Mouse (Mus musculus) liver, embryonic 12.5 days (tissue): ENCODE data around the gene Rsph14. TPM values are rescaled to one million over a fixed set of nuclear protein-coding genes. Genes with fewer than 3 reads are reported as not detected.

ENCODE experiments used
- ATAC-seq: fragments of 200-750 bp; cut with Nextera tagmentation; 2 replicates; pipeline ENCODE4 v1.8.0; 2017; ENCODE audit warnings: moderate number of reproducible peaks, mild to moderate bottlenecking, moderate library complexity
- H3K27ac ChIP-seq: fragments of 300-500 bp; sonication (generic); 2 replicates; pipeline ENCODE4 v1.5.1; 2016; ENCODE audit warnings: mild to moderate bottlenecking
- H3K27me3 ChIP-seq: fragments of 300-500 bp; sonication (generic); replicated peaks from 2 replicates; pipeline ENCODE4 v1.6.1; 2016; ENCODE audit warnings: mild to moderate bottlenecking, moderate library complexity
- H3K36me3 ChIP-seq: fragments of 300-500 bp; sonication (generic); 2 replicates; pipeline ENCODE4 v1.6.1; 2016; ENCODE audit warnings: mild to moderate bottlenecking, moderate library complexity
- H3K4me1 ChIP-seq: fragments of 300-500 bp; sonication (generic); 2 replicates; pipeline ENCODE4 v1.6.1; 2016
- H3K4me2 ChIP-seq: fragments of 300-500 bp; sonication (generic); 2 replicates; pipeline ENCODE4 v1.6.1; 2016; ENCODE audit warnings: mild to moderate bottlenecking, moderate library complexity
- H3K4me3 ChIP-seq: fragments of 300-500 bp; sonication (generic); 2 replicates; pipeline ENCODE4 v1.5.1; 2016; ENCODE audit warnings: mild to moderate bottlenecking, moderate library complexity
- H3K9ac ChIP-seq: fragments of 300-500 bp; sonication (generic); 2 replicates; pipeline ENCODE4 v1.6.1; 2016; ENCODE audit warnings: mild to moderate bottlenecking, moderate library complexity
- H3K9me3 ChIP-seq: fragments of 300-500 bp; sonication (generic); replicated peaks from 2 replicates; pipeline ENCODE4 v1.6.1; 2016; ENCODE audit warnings: mild to moderate bottlenecking, moderate library complexity
- WGBS: fragments of 180-500 bp; shearing (Covaris S2); methylation state at CpG from one replicate; pipeline ENCODE4 v1.1.7; 2016; ENCODE audit not compliant: insufficient replicate concordance; 5-methylcytosine and 5-hydroxymethylcytosine counted together
- polyA plus RNA-seq: library from polyadenylated mRNA; unstranded; fragments of >200 nt; fragmentation: Nextera tagmentation; extraction: Ambion mirVana; gene quantifications from 2 replicates; pipeline ENCODE4 v1.2.1, GENCODE M21; 2016

Gene Rsph14
- polyA plus RNA-seq, 1 experiment from 2014 or later, result 0.08 TPM

- 0 out of 2 replicates have a peak, but pooled peaks cover 11% of the 10 kb centered on the region for H3K27me3 ChIP-seq
- no peaks in the 10 kb centered on the region for H3K36me3 ChIP-seq
- no peak overlapping the region for H3K4me2 ChIP-seq
- no peak overlapping the region for H3K27ac ChIP-seq
- no peak for ATAC-seq
- no peaks in the 10 kb centered on the region for H3K9me3 ChIP-seq
- no peak overlapping the region for H3K9ac ChIP-seq
- H3K4me3 ChIP-seq, result no peak overlapping the region
- 46% methylated on average over 9 of the region's 9 CpGs for WGBS
- no peaks in the 10 kb centered on the region for H3K4me1 ChIP-seq
Measured at GRCm38 (mm10) chr10:74952830-74953443, 79.4 kb downstream of the Rsph14 start.

- Histone ChIP-seq H3K27ac (no peak overlapping the region), H3K27me3 (no peaks in the 10 kb centered on the region), H3K9ac (no peak overlapping the region), H3K4me3 (no peak overlapping the region), H3K36me3 (no peaks in the 10 kb centered on the region), H3K4me1 (no peaks in the 10 kb centered on the region), H3K9me3 (no peaks in the 10 kb centered on the region), H3K4me2 (no peak overlapping the region)
- WGBS, result 78% methylated on average over 1 of the region's 1 CpGs
- ATAC-seq, result no peak
Measured at GRCm38 (mm10) chr10:74940795-74941194, 91.6 kb downstream of the Rsph14 start.

GRCm38 (mm10) chr10:74939300-74939699 lies 93.1 kb downstream of the Rsph14 start:
- H3K27me3 ChIP-seq, result no peaks in the 10 kb centered on the region

GRCm38 (mm10) chr10:74938410-74938809 lies 94.0 kb downstream of the Rsph14 start:
- Histone ChIP-seq H3K27ac (no peak overlapping the region), H3K9ac (no peak overlapping the region), H3K4me2 (no peak overlapping the region), H3K4me1 (no peaks in the 10 kb centered on the region), H3K4me3 (no peak overlapping the region), H3K27me3 (no peaks in the 10 kb centered on the region), H3K36me3 (no peaks in the 10 kb centered on the region), H3K9me3 (no peaks in the 10 kb centered on the region)
- no peak for ATAC-seq
- WGBS, result 51% methylated on average over 5 of the region's 5 CpGs

More at GRCm38 (mm10) chr10:74939300-74939699, 93.1 kb downstream of the Rsph14 start:
- no peak for ATAC-seq
- no peaks in the 10 kb centered on the region for H3K36me3 ChIP-seq
- H3K9me3 ChIP-seq, result no peaks in the 10 kb centered on the region
- H3K4me2 ChIP-seq, result no peak overlapping the region
- H3K4me3 ChIP-seq, result no peak overlapping the region
- WGBS, result 52% methylated on average over 3 of the region's 3 CpGs
- no peak overlapping the region for H3K9ac ChIP-seq
- H3K27ac ChIP-seq, result no peak overlapping the region
- H3K4me1 ChIP-seq, result no peaks in the 10 kb centered on the region

GRCm38 (mm10) chr10:74937003-74937790 lies 95.2 kb downstream of the Rsph14 start:
- Histone ChIP-seq H3K27ac (no peak overlapping the region), H3K4me2 (no peak overlapping the region), H3K4me1 (no peaks in the 10 kb centered on the region), H3K27me3 (no peaks in the 10 kb centered on the region), H3K36me3 (no peaks in the 10 kb centered on the region), H3K9ac (no peak overlapping the region), H3K4me3 (no peak overlapping the region), H3K9me3 (no peaks in the 10 kb centered on the region)
- ATAC-seq, result peak; percentile 29
- WGBS, result 66% methylated on average over 10 of the region's 10 CpGs

- 21% methylated on average over 6 of the region's 6 CpGs for WGBS
- H3K4me1 ChIP-seq, result no peaks in the 10 kb centered on the region
- H3K9ac ChIP-seq, result no peak overlapping the region
- no peaks in the 10 kb centered on the region; the same call in 1 of the 2 replicates for H3K27me3 ChIP-seq
- no peak overlapping the region for H3K4me3 ChIP-seq
- no peak overlapping the region for H3K4me2 ChIP-seq
- H3K27ac ChIP-seq, result no peak overlapping the region
- ATAC-seq, result no peak
- no peaks in the 10 kb centered on the region for H3K9me3 ChIP-seq
- no peaks in the 10 kb centered on the region for H3K36me3 ChIP-seq
Measured at GRCm38 (mm10) chr10:74935016-74935415, 97.4 kb downstream of the Rsph14 start.

- H3K4me2 ChIP-seq, result no peak overlapping the region
- H3K9ac ChIP-seq, result no peak overlapping the region
- no peak overlapping the region for H3K4me3 ChIP-seq
- 51% methylated on average over 12 of the region's 12 CpGs for WGBS
- H3K9me3 ChIP-seq, result no peaks in the 10 kb centered on the region
- no peaks in the 10 kb centered on the region for H3K4me1 ChIP-seq
- ATAC-seq, result no peak
- H3K27me3 ChIP-seq, result no peaks in the 10 kb centered on the region; the same call in 1 of the 2 replicates
- no peaks in the 10 kb centered on the region for H3K36me3 ChIP-seq
- no peak overlapping the region for H3K27ac ChIP-seq
Measured at GRCm38 (mm10) chr10:74934521-74934920, 97.9 kb downstream of the Rsph14 start.

GRCm38 (mm10) chr10:74933548-74934190 lies 98.7 kb downstream of the Rsph14 start:
- H3K4me3 ChIP-seq, result no peak overlapping the region
- no peak overlapping the region for H3K4me2 ChIP-seq
- 76% methylated on average over 19 of the region's 19 CpGs for WGBS
- H3K27me3 ChIP-seq, result no peaks in the 10 kb centered on the region; the same call in 1 of the 2 replicates
- no peak overlapping the region for H3K27ac ChIP-seq
- no peaks in the 10 kb centered on the region for H3K4me1 ChIP-seq
- no peaks in the 10 kb centered on the region for H3K36me3 ChIP-seq
- no peaks in the 10 kb centered on the region for H3K9me3 ChIP-seq
- no peak for ATAC-seq
- H3K9ac ChIP-seq, result no peak overlapping the region

- Histone ChIP-seq H3K9me3 (no peaks in the 10 kb centered on the region), H3K36me3 (no peaks in the 10 kb centered on the region), H3K4me1 (no peaks in the 10 kb centered on the region), H3K27ac (no peak overlapping the region), H3K9ac (no peak overlapping the region), H3K4me2 (no peak overlapping the region), H3K27me3 (no peaks in the 10 kb centered on the region; the same call in 1 of the 2 replicates), H3K4me3 (no peak overlapping the region)
- ATAC-seq, result no peak
- WGBS, result 60% methylated on average over 6 of the region's 6 CpGs
Measured at GRCm38 (mm10) chr10:74932487-74932886, 99.9 kb downstream of the Rsph14 start.

GRCm38 (mm10) chr10:74931631-74932030 lies 100.8 kb downstream of the Rsph14 start:
- Histone ChIP-seq H3K4me1 (no peaks in the 10 kb centered on the region), H3K4me3 (no peak overlapping the region), H3K4me2 (no peak overlapping the region), H3K9me3 (no peaks in the 10 kb centered on the region), H3K27ac (no peak overlapping the region), H3K36me3 (no peaks in the 10 kb centered on the region), H3K9ac (no peak overlapping the region), H3K27me3 (no peaks in the 10 kb centered on the region; the same call in 1 of the 2 replicates)
- 53% methylated on average over 6 of the region's 6 CpGs for WGBS
- no peak for ATAC-seq

GRCm38 (mm10) chr10:74930541-74930940 lies 101.8 kb downstream of the Rsph14 start:
- Histone ChIP-seq H3K9ac (no peak overlapping the region), H3K27ac (no peak overlapping the region), H3K4me3 (no peak overlapping the region), H3K4me1 (no peaks in the 10 kb centered on the region), H3K27me3 (no peaks in the 10 kb centered on the region; the same call in 1 of the 2 replicates), H3K36me3 (no peaks in the 10 kb centered on the region), H3K4me2 (no peak overlapping the region), H3K9me3 (no peaks in the 10 kb centered on the region)
- ATAC-seq, result no peak
- WGBS, result 66% methylated on average over 3 of the region's 3 CpGs

GRCm38 (mm10) chr10:74929578-74929977 lies 102.8 kb downstream of the Rsph14 start:
- no peak for ATAC-seq
- H3K27ac ChIP-seq, result no peak overlapping the region
- no peaks in the 10 kb centered on the region for H3K36me3 ChIP-seq
- no peak overlapping the region for H3K4me2 ChIP-seq
- H3K9ac ChIP-seq, result no peak overlapping the region
- H3K27me3 ChIP-seq, result no peaks in the 10 kb centered on the region; the same call in 1 of the 2 replicates
- WGBS, result 52% methylated on average over 6 of the region's 6 CpGs
- H3K9me3 ChIP-seq, result no peaks in the 10 kb centered on the region
- no peak overlapping the region for H3K4me3 ChIP-seq
- 0 out of 2 replicates have a peak, but pooled peaks cover 2% of the 10 kb centered on the region for H3K4me1 ChIP-seq
